Mouse (Mus musculus) adrenal gland, postnatal 10 days (tissue): Measurements from ENCODE around the gene Naxd. TPM values are rescaled to one million over a fixed set of nuclear protein-coding genes. Genes with fewer than 3 reads are reported as not detected.

Experiments
- DNase-seq: peaks from one replicate; pipeline ENCODE4 v3.0.0; 2021; ENCODE audit warnings: mixed read lengths
- total RNA-seq, 2 experiments: library from RNA; stranded (reverse); gene quantifications; 2 replicates each; pipeline ENCODE4 v1.2.3; 2021

The Naxd gene
- total RNA-seq, 2 experiments from 2014 or later: 60.9 to 63.3 TPM

DNA sequence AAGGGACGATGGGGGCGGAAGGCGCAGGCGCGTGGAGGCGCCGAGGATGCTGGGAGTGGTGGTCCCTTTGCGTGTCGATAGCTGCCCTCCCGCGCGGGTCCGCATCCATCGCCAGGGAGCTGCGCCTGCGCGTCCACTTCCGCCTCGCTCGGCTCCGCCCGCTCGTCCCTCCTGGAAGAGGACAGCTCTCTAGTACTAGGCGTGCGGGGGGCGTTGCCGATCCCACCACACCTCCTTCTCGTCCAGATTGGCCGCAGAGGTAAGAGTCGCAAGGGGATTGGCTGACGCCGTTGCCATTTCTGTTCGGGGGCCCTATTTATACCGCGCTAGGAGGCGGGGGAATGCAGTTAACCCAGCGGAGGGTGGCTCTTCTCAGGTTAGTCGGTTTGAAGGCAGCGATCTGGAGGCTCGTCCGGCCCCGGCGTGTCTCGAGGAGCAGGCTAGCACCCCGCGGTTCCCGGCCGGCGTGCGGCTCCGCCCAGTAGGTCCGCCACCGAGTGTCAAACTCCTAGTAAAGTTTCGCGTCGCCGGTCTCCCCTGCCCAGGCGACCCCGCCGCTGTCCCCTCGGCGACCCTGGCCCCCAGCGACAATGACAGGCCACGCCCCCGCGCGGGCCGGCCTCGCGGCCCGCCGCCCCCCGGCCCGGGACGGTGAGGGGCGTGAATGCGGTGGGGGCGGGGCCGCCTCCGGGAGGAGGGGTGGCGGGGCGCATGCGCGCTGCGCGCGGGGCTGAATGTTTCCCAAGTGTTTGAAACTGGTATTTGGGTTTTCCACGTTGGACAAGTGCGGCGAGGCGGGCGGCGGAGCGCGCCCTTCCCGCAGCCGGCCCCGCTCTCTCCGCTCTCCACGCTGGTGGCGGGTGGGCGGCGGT is 58.6 kb downstream of the Naxd start:
- DNase-seq: peak; percentile 98

DNA sequence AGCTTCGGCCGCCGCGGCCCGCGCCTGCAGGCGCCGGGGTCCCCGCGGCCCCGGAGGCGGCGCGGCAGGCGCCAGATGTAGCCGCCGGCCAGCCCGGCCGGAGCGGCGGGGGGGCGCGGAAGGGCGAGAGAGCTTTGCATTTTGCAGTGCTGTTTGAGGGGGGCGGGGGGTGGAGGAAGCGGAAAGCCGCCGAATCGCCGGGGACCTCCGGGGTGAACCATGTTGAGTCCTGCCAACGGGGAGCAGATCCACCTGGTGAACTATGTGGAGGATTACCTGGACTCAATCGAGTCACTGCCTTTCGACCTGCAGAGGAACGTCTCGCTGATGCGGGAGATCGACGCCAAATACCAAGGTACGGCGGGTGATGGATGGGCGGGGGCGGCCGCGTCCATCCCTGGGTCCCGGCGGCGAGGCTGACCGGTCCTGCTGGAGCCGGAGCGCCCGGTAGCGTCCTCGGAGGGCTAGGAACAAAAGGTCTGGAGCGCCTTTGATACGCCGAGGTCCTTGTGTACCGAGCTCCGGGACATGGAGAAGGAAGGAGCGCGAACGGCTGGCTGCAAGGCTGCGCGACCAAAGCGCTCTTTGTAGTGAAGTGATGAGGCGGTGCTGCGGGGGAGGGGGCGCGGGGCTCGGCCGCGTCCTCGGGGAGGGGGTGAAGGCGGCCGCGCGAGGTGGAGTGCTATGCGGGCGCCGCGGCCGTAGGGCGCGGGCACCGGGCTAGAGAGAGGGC is 59.6 kb downstream of the Naxd start:
- DNase-seq: peak; percentile 58

DNA sequence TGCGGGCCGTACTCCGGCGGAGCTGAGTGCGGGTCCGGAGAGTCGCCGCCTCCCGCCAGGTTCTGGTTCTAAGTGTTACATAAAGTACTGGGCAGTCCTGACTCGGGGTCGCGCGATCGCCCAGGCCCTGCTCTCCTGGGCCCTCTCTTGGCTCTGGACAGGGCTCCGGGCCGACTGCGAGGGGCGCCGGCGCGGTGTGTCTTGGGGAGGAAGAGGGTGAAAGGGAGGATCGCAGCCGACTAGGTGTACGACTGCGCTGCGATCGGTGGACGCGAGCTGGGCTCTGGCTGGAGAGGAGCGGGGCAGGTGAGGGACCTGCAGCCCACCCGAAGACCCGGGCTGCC is 60.1 kb downstream of the Naxd start:
- DNase-seq: no peak

DNA sequence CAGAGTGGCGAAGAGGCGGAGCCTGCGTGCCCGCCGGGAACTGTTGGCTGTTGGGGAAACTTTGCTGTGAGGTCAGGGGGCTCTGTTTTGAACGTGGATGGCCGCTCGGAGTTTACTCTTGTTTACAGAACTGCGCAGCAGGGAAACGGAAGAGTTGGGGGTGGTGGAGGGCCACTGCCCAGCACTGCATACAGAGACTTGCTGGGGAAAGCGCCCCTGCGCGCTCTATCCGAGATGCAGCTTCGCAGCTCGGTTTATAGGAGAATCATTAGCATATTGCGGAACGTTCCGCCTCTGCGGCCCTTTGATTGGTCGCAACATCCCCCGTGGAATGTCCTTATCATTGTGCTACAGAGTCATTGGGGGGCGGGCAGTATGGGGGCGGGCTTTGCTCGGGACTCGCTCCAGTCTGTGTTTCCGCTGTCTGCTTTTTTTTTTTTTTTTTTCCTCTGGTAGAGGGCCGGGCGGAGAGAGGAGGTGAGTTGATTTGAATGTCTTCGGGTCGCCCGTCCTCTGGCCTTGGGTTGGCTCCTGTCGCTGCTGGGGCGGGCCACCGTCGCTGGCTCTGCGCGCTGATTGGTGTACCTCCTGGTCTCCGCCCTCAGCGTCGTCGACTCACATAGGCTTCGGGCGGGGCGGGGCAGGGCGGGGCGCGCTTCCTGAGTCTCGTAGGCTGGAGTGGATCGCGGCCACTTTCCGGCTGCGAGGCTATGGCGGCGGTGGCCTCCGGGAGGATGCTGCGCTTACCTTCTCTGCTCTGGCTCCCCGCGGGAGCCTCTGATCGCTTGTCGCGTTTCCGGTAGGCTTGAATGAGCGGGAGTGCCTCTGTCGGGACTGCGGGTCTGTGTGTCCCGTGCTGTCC is 60.7 kb downstream of the Naxd start:
- DNase-seq: peak; percentile 97

DNA sequence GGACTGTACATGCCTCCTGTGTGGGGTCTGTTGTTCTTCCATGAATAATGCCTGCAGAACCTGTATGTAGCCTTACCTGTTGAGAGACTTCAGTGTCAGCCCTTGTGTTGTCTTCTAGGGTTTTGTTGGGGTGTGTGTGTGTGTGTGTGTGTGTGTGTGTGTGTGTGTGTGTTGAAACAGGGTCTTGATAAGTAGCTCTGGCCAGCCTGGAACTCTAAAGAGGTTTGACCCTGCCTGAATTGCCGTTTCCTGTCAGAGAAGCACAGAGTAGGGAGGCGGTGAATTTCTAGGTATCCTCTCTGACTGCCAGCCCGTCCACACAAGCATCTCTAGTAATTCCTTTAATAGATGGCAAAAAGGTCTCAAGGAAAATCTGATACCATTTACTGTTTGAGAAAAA is 62.2 kb downstream of the Naxd start:
- DNase-seq: no peak

DNA sequence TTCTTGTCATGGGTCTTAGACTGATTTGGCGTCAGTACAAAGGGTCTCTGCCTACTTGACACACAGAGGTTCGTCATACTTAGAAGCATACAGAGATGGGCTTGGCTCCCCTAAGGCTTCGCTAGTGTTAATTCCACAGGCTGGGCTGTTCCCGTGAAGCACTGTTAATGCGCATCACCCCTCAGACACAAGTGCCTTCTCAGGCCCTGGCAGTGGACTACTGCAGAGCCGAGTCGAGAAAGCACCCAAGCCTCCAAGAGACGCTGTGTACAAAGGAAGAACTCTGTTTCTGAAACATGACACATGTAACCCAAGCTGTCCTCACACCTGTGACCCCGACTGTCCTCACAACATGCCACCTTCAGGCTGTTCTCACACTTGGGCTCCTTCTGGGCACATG is 62.9 kb downstream of the Naxd start:
- no peak for DNase-seq

DNA sequence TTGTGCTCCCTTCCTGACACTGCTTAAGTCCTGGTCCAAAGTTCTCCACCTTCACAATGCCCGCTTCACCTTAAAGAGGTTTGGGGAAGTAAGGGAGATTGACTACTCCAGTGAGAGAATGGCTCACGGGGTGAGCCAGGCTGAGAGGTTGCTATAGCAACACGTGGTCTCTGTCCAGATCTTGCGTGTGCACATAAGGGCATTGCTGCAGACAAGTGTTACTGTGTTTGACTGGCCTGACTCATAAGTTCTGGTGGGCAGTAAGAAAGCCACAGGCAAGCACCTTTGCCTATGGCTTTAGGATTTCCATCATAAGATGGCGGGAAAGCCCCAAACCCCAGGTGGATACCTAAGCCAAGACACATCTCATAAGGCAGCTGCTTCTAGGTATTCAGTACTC is 66.9 kb downstream of the Naxd start:
- DNase-seq: no peak

Other genes with a start within 250 kb of the Naxd start
- 100 to 1,000 TPM; 322 to 338 TPM for gene Col4a2, start 184.7 kb upstream of the Naxd start, total RNA-seq
- gene Col4a1, start 184.7 kb upstream of the Naxd start, total RNA-seq: 100 to 1,000 TPM; 677 to 700 TPM
- gene Rab20, start 18.8 kb upstream of the Naxd start, total RNA-seq: 1 to 10 TPM; 5.1 to 5.7 TPM
- 10 to 100 TPM; 38.4 to 39.3 TPM for gene Cars2, start 53.3 kb downstream of the Naxd start, total RNA-seq
- 10 to 100 TPM; 31.2 to 35.7 TPM for gene Ing1, start 58.1 kb downstream of the Naxd start, total RNA-seq
- 10 to 100 TPM; 48.7 to 78.5 TPM for gene Ankrd10, start 138.3 kb downstream of the Naxd start, total RNA-seq
- gene 1700016D06Rik, start 203.6 kb downstream of the Naxd start, total RNA-seq: not detected
- 10 to 100 TPM; 53.1 to 70.4 TPM for gene Arhgef7, start 230.2 kb downstream of the Naxd start, total RNA-seq